Comparison of ENCODE assay signal across 8 mouse cellular contexts in the genomic region with DNA sequence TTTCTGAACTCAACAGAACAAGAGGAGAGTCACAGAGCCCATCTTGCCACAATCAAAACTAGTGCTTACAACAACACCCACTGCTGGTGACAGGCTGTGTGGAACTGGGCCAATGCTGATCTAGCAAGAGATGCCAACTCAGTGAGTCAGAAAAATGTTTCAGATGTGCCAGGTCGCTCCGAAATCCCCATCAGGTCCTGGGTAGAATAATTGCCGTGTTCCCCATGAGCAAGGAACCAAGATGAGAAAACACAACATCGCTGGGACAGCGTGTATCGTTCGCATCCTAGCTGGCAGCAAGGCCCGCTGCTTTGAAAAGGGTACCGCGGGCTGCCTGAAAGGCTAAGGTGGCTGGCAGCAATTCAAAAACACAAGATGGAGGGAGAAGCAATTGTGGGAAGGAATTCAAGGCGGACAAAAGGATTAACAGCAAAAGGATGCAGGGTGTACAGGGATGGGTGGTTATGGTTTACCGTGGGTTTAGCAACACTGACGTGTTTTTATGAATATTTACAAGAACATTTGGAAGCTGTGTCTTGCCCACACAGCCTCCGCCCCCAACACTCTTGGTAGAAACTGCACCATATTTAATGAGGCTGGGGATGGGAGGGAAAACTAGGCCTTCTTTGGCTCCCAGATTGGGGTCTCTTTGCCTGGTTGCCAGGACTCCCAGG.
A peak's percentile ranks its signal among the peaks of the same experiment; 100 is the strongest.
DNase-seq lines count a peak whose midpoint lies in the region; ATAC-seq and TF ChIP-seq lines count a peak whose summit lies in the region.

No protein-coding gene starts in this region.

- H3K9ac ChIP-seq in heart, embryonic 14.5 days (ENCODE audit: low read length): no peak overlapping the region
- no peak overlapping the region for H3K9ac ChIP-seq in forebrain, embryonic 14.5 days (ENCODE audit: low read length)

- no peak for TF ChIP-seq POLR2A in olfactory bulb, adult 2 months (IDR thresholded peaks at IDR 0.05; ENCODE audit: insufficient read depth, low read depth, low read length)

- no peak for DNase-seq in heart, postnatal 25 days (ENCODE audit: low spot score)
- DNase-seq in adrenal gland, postnatal 10 days: peak; percentile 36
- peak; percentile 98 for DNase-seq in forebrain, embryonic 14.5 days (ENCODE audit: low spot score)
- DNase-seq in layer of hippocampus, adult 18-20 months (ENCODE audit: low spot score in 2 of 2): peak; percentile 94 to 98
- DNase-seq in natural killer cell, adult 2 months (ENCODE audit: low spot score in 2 of 2): no peak
- DNase-seq in ovary, adult 18-20 months (ENCODE audit: low spot score): no peak

- no peaks in the 10 kb centered on the region for H3K27me3 ChIP-seq in heart, embryonic 14.5 days (ENCODE audit: control insufficient read depth, insufficient read depth, low read length)
- H3K27me3 ChIP-seq in forebrain, embryonic 14.5 days (replicated peaks; ENCODE audit: control insufficient read depth, insufficient read depth, low read length): no peaks in the 10 kb centered on the region

- H3K36me3 ChIP-seq in heart, embryonic 14.5 days (ENCODE audit: control insufficient read depth, insufficient read depth, low read length): no peaks in the 10 kb centered on the region
- no peaks in the 10 kb centered on the region for H3K36me3 ChIP-seq in forebrain, embryonic 14.5 days (ENCODE audit: control insufficient read depth, insufficient read depth, low read length)

- no peak overlapping the region for H3K4me3 ChIP-seq in heart, embryonic 14.5 days (ENCODE audit: control insufficient read depth in 1 of 2, insufficient read depth in 1 of 2, low read depth in 1 of 2, low read length in 2 of 2)
- no peak overlapping the region for H3K4me3 ChIP-seq in forebrain, embryonic 14.5 days (ENCODE audit: low read depth, low read length)
- 0 out of 2 replicates have a peak overlapping the region, but pooled peaks have one; percentile 2 for H3K4me3 ChIP-seq in olfactory bulb, adult 2 months (ENCODE audit: insufficient read depth, low read depth, low read length)

- no peak for TF ChIP-seq CTCF in olfactory bulb, adult 2 months (IDR thresholded peaks at IDR 0.05; ENCODE audit: insufficient read depth, low read depth, low read length)

- H3K9me3 ChIP-seq in heart, embryonic 14.5 days (ENCODE audit: control insufficient read depth, low read length): peaks cover 3% of the 10 kb centered on the region; the same call in 1 of the 2 replicates
- no peaks in the 10 kb centered on the region for H3K9me3 ChIP-seq in forebrain, embryonic 14.5 days (replicated peaks; ENCODE audit: control insufficient read depth, low read length)

- 60% methylated on average over 14 of the region's 14 CpGs for WGBS in heart, embryonic 14.5 days
- 24% methylated on average over 14 of the region's 14 CpGs for WGBS in forebrain, embryonic 14.5 days
- WGBS in olfactory bulb, adult 2 months: 26% methylated on average over 14 of the region's 14 CpGs

- H3K4me1 ChIP-seq in heart, embryonic 14.5 days (ENCODE audit: control insufficient read depth in 2 of 2, insufficient read depth in 2 of 2, low read length in 2 of 2): peaks cover 8 to 10% of the 10 kb centered on the region in 2 experiments; a peak in 2 of 4 replicates
- peaks cover 12% of the 10 kb centered on the region; the same call in 1 of the 2 replicates for H3K4me1 ChIP-seq in forebrain, embryonic 14.5 days (ENCODE audit: control insufficient read depth, insufficient read depth, low read length)
- H3K4me1 ChIP-seq in olfactory bulb, adult 2 months (ENCODE audit: control insufficient read depth, insufficient read depth, low read length): peaks cover 9% of the 10 kb centered on the region

- ATAC-seq in heart, embryonic 14.5 days (ENCODE audit: insufficient number of reproducible peaks, insufficient read depth, low FRiP score, low read depth): peak; percentile 86
- peak; percentile 94 for ATAC-seq in forebrain, embryonic 14.5 days

- intact Hi-C loops in heart, postnatal 25 days (cut with DNase I): no loop called here

- peak overlapping the region; percentile 30; the same call in 1 of the 2 replicates for H3K4me2 ChIP-seq in heart, embryonic 14.5 days (ENCODE audit: low read length)
- peak overlapping the region; percentile 2; the same call in 1 of the 2 replicates for H3K4me2 ChIP-seq in forebrain, embryonic 14.5 days (ENCODE audit: low read length)

- peak overlapping the region; percentile 60 to 71 for H3K27ac ChIP-seq in heart, embryonic 14.5 days (replicated peaks in 1 of 2; ENCODE audit: control insufficient read depth in 1 of 2, insufficient read depth in 1 of 2, low read depth in 2 of 2, low read length in 2 of 2)
- H3K27ac ChIP-seq in forebrain, embryonic 14.5 days (ENCODE audit: low read depth, low read length): peak overlapping the region; percentile 88
- H3K27ac ChIP-seq in olfactory bulb, adult 2 months (ENCODE audit: insufficient read depth, low read depth, low read length): no peak overlapping the region

Comparison
In these comparisons a context has a peak if more than half of its experiments do, and no peak if none do; other contexts are left out.
1. DNase-seq: peak in adrenal gland, postnatal 10 days (single experiment), forebrain, embryonic 14.5 days (single experiment) and layer of hippocampus, adult 18-20 months (2 of 2); none in heart, postnatal 25 days (single experiment), natural killer cell, adult 2 months (0 of 2) and ovary, adult 18-20 months (single experiment).